Mouse (Mus musculus): Measurements from ENCODE around the gene Ube2cbp. TPM values are rescaled to one million over a fixed set of nuclear protein-coding genes. Genes with fewer than 3 reads are reported as not detected.

Gene Ube2cbp
- total RNA-seq (2023): 1 to 10 TPM; 5.5 to 7.9 TPM

GRCm38 (mm10) chr9:86464151-86465105 is at the start of gene Ube2cbp:
Ube2cbp (minus strand) TSS chr9:86464950.

GRCm38 (mm10) chr9:86466990-86467870 is 2.5 kb upstream of the Ube2cbp start, which contains the start of gene Dop1a:
Dop1a (plus strand) TSS chr9:86467154.

Other genes with a start within 250 kb of the Ube2cbp start
- gene Dop1a, start 2.2 kb upstream of the Ube2cbp start, total RNA-seq (2023): 100 to 1,000 TPM in 1 of 2 experiments, 10 to 100 TPM in 1; 92.2 to 108 TPM
- gene Pgm3, start 106.9 kb upstream of the Ube2cbp start, total RNA-seq (2023): 10 to 100 TPM; 13.4 to 17.8 TPM
- gene Rwdd2a, start 107.0 kb upstream of the Ube2cbp start, total RNA-seq (2023): 1 to 10 TPM; 1.9 to 2.4 TPM
- not detected for gene Me1, start 231.0 kb upstream of the Ube2cbp start, total RNA-seq (2023)

Data from T-cell, adult 66 days (primary cell).